Mouse (Mus musculus) small intestine, adult 2 months (tissue): ENCODE data around the gene Ffar2.
A peak's percentile ranks its signal among the peaks of the same experiment; 100 is the strongest.

ENCODE experiments used
- CTCF ChIP-seq: fragments of 200-500 bp; IDR thresholded peaks from 2 replicates; pipeline ENCODE4 v1.5.1; 2012; ENCODE audit warnings: low read depth, mild to moderate bottlenecking, control low read depth, inconsistent platforms, low read length, moderate library complexity, mixed read lengths; ENCODE audit not compliant: insufficient replicate concordance, insufficient read length; ENCODE audit errors: extremely low read depth
- POLR2A ChIP-seq: fragments of 200-500 bp; IDR thresholded peaks from 2 replicates; pipeline ENCODE4 v1.6.1; 2012; ENCODE audit warnings: low read depth, mild to moderate bottlenecking, control low read depth, inconsistent platforms, low read length, moderate library complexity

- TF ChIP-seq CTCF = peak; percentile 83; the same call in 1 of the 2 replicates
- no peak for TF ChIP-seq POLR2A
Observed at GRCm38 (mm10) chr7:30859635-30860402, 36.2 kb upstream of the Ffar2 start.
